ENCODE assay signal across 7 mouse cellular contexts in the genomic region with DNA sequence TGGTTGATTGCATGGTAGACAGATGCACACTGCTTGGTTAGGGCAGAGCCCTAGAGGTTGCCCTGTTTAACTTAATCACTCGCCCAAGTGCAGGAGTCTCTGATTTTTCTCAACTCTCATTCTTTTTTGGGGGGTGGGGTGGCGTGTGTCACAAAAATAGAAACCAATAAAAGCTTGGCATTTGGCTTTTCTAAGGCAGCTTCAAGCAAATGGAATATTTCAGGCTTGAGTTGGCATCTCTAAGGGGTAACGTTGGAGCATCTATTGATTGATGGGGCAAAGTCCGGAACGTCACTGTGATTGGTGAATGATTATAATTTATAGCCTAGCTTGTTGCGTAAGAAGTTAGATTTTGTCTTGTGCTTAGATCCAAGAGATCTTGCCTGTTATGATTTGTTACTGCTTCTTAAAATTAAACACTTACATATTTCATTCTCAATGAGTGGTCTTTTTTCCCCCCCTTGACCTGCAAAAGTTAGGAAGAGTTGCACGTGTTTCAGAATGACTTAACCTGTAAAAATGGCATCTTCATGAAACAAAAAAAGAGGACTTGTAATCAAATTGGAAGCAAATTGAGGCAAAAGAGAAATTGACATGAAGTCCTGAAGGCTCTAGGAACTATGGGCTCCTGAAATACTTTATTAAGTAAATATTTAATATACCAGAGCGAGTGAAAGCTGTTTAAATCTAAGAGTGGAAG. TPM values are rescaled to one million over a fixed set of nuclear protein-coding genes. Genes with fewer than 3 reads are reported as not detected.
DNase-seq lines count a peak whose midpoint lies in the region; ATAC-seq lines count a peak whose summit lies in the region.

No protein-coding gene starts in this region.

- peaks cover 37% of the 10 kb centered on the region for H3K4me1 ChIP-seq in lung, embryonic 15.5 days
- H3K4me1 ChIP-seq in forebrain, embryonic 10.5 days, result peaks cover 33% of the 10 kb centered on the region
- peaks cover 27% of the 10 kb centered on the region for H3K4me1 ChIP-seq in limb, embryonic 12.5 days (replicated peaks)
- peaks cover 20% of the 10 kb centered on the region for H3K4me1 ChIP-seq in stomach, embryonic 14.5 days (ENCODE audit: control insufficient read depth, insufficient read depth, low read length)

- H3K9me3 ChIP-seq in lung, embryonic 15.5 days, result no peaks in the 10 kb centered on the region
- no peaks in the 10 kb centered on the region for H3K9me3 ChIP-seq in forebrain, embryonic 10.5 days
- H3K9me3 ChIP-seq in limb, embryonic 12.5 days, result no peaks in the 10 kb centered on the region
- no peaks in the 10 kb centered on the region for H3K9me3 ChIP-seq in stomach, embryonic 14.5 days (ENCODE audit: control insufficient read depth, low read depth, low read length)

- H3K4me2 ChIP-seq in lung, embryonic 15.5 days, result peak overlapping the region; percentile 80
- H3K4me2 ChIP-seq in limb, embryonic 12.5 days, result peak overlapping the region; percentile 82
- H3K4me2 ChIP-seq in stomach, embryonic 14.5 days (replicated peaks; ENCODE audit: low read depth, low read length), result peak overlapping the region; percentile 87

- H3K36me3 ChIP-seq in lung, embryonic 15.5 days, result no peaks in the 10 kb centered on the region
- H3K36me3 ChIP-seq in forebrain, embryonic 10.5 days (replicated peaks), result no peaks in the 10 kb centered on the region
- H3K36me3 ChIP-seq in limb, embryonic 12.5 days, result no peaks in the 10 kb centered on the region
- H3K36me3 ChIP-seq in stomach, embryonic 14.5 days (ENCODE audit: control insufficient read depth, insufficient read depth, low read length), result no peaks in the 10 kb centered on the region

- peak overlapping the region; percentile 94 for H3K4me3 ChIP-seq in lung, embryonic 15.5 days
- H3K4me3 ChIP-seq in forebrain, embryonic 10.5 days, result peak overlapping the region; percentile 84
- H3K4me3 ChIP-seq in limb, embryonic 12.5 days (replicated peaks), result peak overlapping the region; percentile 96
- peak overlapping the region; percentile 94 for H3K4me3 ChIP-seq in stomach, embryonic 14.5 days (ENCODE audit: low read depth, low read length)

- WGBS in lung, embryonic 15.5 days, result 33% methylated on average over 8 of the region's 8 CpGs
- 68% methylated on average over 8 of the region's 8 CpGs for WGBS in forebrain, embryonic 10.5 days
- 56% methylated on average over 8 of the region's 8 CpGs for WGBS in limb, embryonic 12.5 days
- 25% methylated on average over 8 of the region's 8 CpGs for WGBS in stomach, embryonic 14.5 days

- 0 out of 2 replicates have a peak overlapping the region, but pooled peaks have one; percentile 99 for H3K9ac ChIP-seq in lung, embryonic 15.5 days
- H3K9ac ChIP-seq in limb, embryonic 12.5 days (replicated peaks), result no peak overlapping the region
- peak overlapping the region; percentile 98 for H3K9ac ChIP-seq in stomach, embryonic 14.5 days (replicated peaks; ENCODE audit: low read depth, low read length)

- no peaks in the 10 kb centered on the region for H3K27me3 ChIP-seq in lung, embryonic 15.5 days
- H3K27me3 ChIP-seq in forebrain, embryonic 10.5 days (ENCODE audit: poor library complexity, severe bottlenecking), result no peaks in the 10 kb centered on the region
- no peaks in the 10 kb centered on the region for H3K27me3 ChIP-seq in limb, embryonic 12.5 days
- H3K27me3 ChIP-seq in stomach, embryonic 14.5 days (ENCODE audit: control insufficient read depth, insufficient read depth, low read length), result no peaks in the 10 kb centered on the region

- ATAC-seq in lung, embryonic 15.5 days (ENCODE audit: borderline replicate concordance, extremely low read depth, low FRiP score, low TSS enrichment), result no peak
- no peak for ATAC-seq in limb, embryonic 12.5 days (ENCODE audit: insufficient number of reproducible peaks, insufficient read depth, low FRiP score, low TSS enrichment, low read depth)
- no peak for ATAC-seq in stomach, embryonic 14.5 days (ENCODE audit: insufficient number of reproducible peaks, insufficient read depth, low FRiP score, low read depth)

- intact Hi-C loops in left cerebral cortex, postnatal 36 days (cut with DNase I), result loop anchor here (2.0 to 5.0 kb wide), 3 partner anchors 55 to 191 kb away; no protein-coding TSS in a partner anchor

- peak overlapping the region; percentile 97 for H3K27ac ChIP-seq in lung, embryonic 15.5 days
- no peak overlapping the region for H3K27ac ChIP-seq in forebrain, embryonic 10.5 days
- no peak overlapping the region for H3K27ac ChIP-seq in limb, embryonic 12.5 days
- no peak overlapping the region for H3K27ac ChIP-seq in stomach, embryonic 14.5 days (ENCODE audit: low read length)

- DNase-seq in lung, postnatal 25 days (ENCODE audit: low spot score), result no peak
- no peak for DNase-seq in forebrain, embryonic 10.5 days (ENCODE audit: extremely low spot score, low spot score)
- DNase-seq in left cerebral cortex, postnatal 36 days (ENCODE audit: low spot score in 2 of 2), result no peak
- no peak for DNase-seq in retina, embryonic 14.5 days (ENCODE audit: low spot score)

RNA-seq across cellular contexts. Expression of a gene that starts 2.6 kb away (rescaled TPM):
- polyA plus RNA-seq in lung, embryonic 15.5 days (2015; fragmentation: Nextera tagmentation; extraction: Ambion mirVana), result 30.2 and 33.7 TPM in 2 replicates
- polyA plus RNA-seq in forebrain, embryonic 10.5 days (2016; fragmentation: Nextera tagmentation; extraction: Ambion mirVana), result 5.6 and 7.8 TPM in 2 replicates
- 13.3 and 13.6 TPM in 2 replicates for polyA plus RNA-seq in limb, embryonic 12.5 days (2016; fragmentation: Nextera tagmentation; extraction: Ambion mirVana)
- 23.2 and 24.7 TPM in 2 replicates for polyA plus RNA-seq in stomach, embryonic 14.5 days (2014; fragmentation: Nextera tagmentation; extraction: Ambion mirVana)
- 10 to 100 TPM; 53.0 to 56.0 TPM for total RNA-seq in left cerebral cortex, postnatal 36 days (2021)
